Mouse (Mus musculus) ES-Bruce4 (cell line): Measurements from ENCODE around the gene Snrnp200. TPM values are rescaled to one million over a fixed set of nuclear protein-coding genes. Genes with fewer than 3 reads are reported as not detected.
"Not testable (repeated sequence)": the region's sequence is repeated elsewhere in the genome, so short reads cannot be mapped to it uniquely, and the experiment has no call there.

Source experiments
- H3K27ac ChIP-seq: 2 replicates; pipeline ENCODE4 v1.5.1; 2012; ENCODE audit warnings: low read length, inconsistent platforms; ENCODE audit not compliant: insufficient read depth
- H3K27me3 ChIP-seq: 2 replicates; pipeline ENCODE4 v1.6.1; 2012; ENCODE audit warnings: mild to moderate bottlenecking, low read length, inconsistent platforms; ENCODE audit not compliant: control insufficient read depth, poor library complexity, insufficient read depth, severe bottlenecking
- H3K36me3 ChIP-seq: 2 replicates; pipeline ENCODE4 v1.6.1; 2012; ENCODE audit warnings: inconsistent platforms, mild to moderate bottlenecking, low read length, moderate library complexity; ENCODE audit not compliant: control insufficient read depth, poor library complexity, insufficient read depth, severe bottlenecking
- H3K4me1 ChIP-seq: one replicate; pipeline ENCODE4 v1.8.1; 2011; ENCODE audit warnings: low read length; ENCODE audit not compliant: control insufficient read depth, insufficient read depth
- H3K4me3 ChIP-seq: 2 replicates; pipeline ENCODE4 v1.5.1; 2011; ENCODE audit warnings: low read depth, mild to moderate bottlenecking, low read length
- H3K9ac ChIP-seq: 2 replicates; pipeline ENCODE4 v1.6.1; 2012; ENCODE audit warnings: low read depth, mild to moderate bottlenecking, inconsistent platforms; ENCODE audit not compliant: poor library complexity, severe bottlenecking
- H3K9me3 ChIP-seq: replicated peaks from 2 replicates; pipeline ENCODE4 v1.6.1; 2012; ENCODE audit warnings: mild to moderate bottlenecking, low read length, inconsistent platforms; ENCODE audit not compliant: control insufficient read depth, poor library complexity, insufficient read depth, severe bottlenecking
- CTCF ChIP-seq: IDR thresholded peaks from one replicate; pipeline ENCODE4 v1.8.1; 2011; ENCODE audit warnings: low read depth, low read length
- EP300 ChIP-seq: IDR thresholded peaks from 2 replicates; pipeline ENCODE4 v1.6.1; 2011; ENCODE audit warnings: low read depth, low read length; ENCODE audit not compliant: insufficient read depth
- POLR2A ChIP-seq: IDR thresholded peaks from one replicate; pipeline ENCODE4 v1.8.1; 2011; ENCODE audit warnings: low read length; ENCODE audit not compliant: insufficient read depth
- polyA plus RNA-seq: library from polyadenylated mRNA; stranded (reverse); fragments of >200 nt; gene quantifications from 2 replicates; pipeline ENCODE4 v1.2.4, GENCODE M21; 2011; ENCODE audit warnings: low read depth; ENCODE audit not compliant: missing spikeins, insufficient read depth, insufficient read length

Gene Snrnp200
- polyA plus RNA-seq: 137 and 143 TPM in 2 replicates

DNA sequence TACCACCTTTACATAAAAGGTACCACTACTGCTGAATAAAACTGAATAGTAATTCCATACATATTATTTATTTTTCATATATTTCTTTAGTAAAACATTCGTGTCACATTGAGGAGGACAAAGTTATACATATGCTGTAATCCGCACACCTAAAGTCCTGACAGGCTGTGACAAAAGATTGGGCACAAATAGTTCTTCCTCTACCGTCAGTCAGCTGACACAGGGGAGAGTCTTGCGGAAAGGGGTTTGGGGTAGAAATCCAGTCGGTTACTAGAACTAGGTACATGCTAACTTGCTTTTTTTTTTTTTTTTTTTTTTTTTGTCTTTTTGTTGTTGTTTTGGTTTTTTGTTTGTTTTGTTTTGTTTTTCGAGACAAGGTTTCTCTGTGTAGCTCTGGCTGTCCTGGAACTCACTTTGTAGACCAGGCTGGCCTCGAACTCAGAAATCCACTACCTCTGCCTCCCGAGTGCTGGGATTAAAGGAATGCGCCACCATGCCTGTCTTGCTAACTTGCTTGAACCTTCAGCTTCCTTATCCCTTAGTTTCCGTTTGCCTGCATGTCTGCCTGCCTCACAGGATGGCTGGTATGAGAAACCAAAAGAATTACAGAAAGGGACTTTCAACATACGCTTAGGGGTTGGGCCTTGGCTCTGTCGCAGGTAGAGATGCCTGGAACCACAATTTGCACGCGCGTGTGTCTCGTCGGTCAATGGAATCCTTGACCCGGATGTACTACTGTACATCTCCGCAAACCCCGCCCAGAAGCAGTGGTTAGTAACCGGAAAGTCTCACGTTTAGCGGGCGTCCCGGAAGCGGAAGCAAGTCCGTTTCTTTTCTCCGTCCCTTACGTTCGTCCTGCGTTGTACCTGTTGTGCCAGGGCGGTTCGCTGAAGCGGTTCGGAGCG lies at the start of gene Snrnp200, which contains the start of gene 1810024B03Rik:
Gene Snrnp200, plus strand, starts transcription at position 840 of the 905 bp plus-strand sequence.
Gene 1810024B03Rik, minus strand, starts transcription at position 734 of the 905 bp plus-strand sequence.
- peak within 1 kb of the TSS; percentile 12; the same call in 1 of the 2 replicates for H3K27ac ChIP-seq
- no peaks in the 10 kb centered on the region for H3K9me3 ChIP-seq
- no peak for TF ChIP-seq POLR2A
- peak; percentile 32; the same call in 1 of the 2 replicates for TF ChIP-seq EP300
- peak within 1 kb of the TSS; percentile 83 for H3K9ac ChIP-seq
- H3K36me3 ChIP-seq: peaks cover 25% of the 10 kb centered on the region
- H3K4me1 ChIP-seq: no peaks in the 10 kb centered on the region
- H3K27me3 ChIP-seq: no peaks in the 10 kb centered on the region
- H3K4me3 ChIP-seq: peak within 1 kb of the TSS; percentile 78

DNA sequence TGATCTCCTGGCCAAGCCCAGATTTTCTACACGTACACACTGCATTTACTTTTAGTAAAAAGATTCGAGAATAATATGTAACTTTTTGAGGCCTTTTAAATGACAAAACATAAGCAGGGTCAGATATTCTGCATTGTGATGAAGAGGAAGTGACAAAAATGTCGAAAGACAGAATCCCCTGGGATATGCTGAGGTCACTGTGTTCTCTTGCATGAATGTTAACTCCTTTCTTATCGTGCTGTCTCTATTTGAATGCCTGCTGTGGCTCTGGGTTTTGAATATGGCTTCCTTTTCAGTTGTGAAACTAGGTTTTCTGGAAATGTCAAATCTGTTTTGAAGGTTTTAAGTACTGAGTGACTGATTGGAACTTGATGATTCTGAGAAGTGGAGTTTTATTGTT lies 42.5 kb upstream of the Snrnp200 start:
- H3K4me3 ChIP-seq: no peak overlapping the region
- H3K36me3 ChIP-seq: no peaks in the 10 kb centered on the region
- no peaks in the 10 kb centered on the region for H3K4me1 ChIP-seq
- H3K27ac ChIP-seq: no peak overlapping the region
- H3K27me3 ChIP-seq: peaks cover 1% of the 10 kb centered on the region; the same call in 1 of the 2 replicates
- no peak overlapping the region for H3K9ac ChIP-seq
- TF ChIP-seq POLR2A (no peak), EP300 (no peak), CTCF (no peak)
- no peaks in the 10 kb centered on the region for H3K9me3 ChIP-seq

DNA sequence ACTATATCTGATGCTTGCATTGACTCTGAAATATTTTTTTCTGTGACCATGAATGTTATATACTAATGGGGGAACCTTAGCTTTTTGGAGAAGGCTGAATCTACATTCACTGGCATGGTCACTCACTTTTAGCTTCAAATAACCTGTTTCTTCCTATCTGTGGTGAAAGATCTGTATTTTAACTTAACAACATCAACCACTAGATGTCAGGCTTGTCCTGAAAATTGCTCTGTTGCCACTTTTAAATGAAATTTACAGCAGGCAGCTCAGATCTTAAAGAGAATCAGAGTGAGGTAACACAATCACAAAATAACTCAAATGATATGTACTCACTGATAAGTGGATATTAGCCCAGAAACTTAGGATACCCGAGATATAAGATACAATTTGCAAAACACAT lies 41.9 kb upstream of the Snrnp200 start:
- H3K4me1 ChIP-seq: not testable (repeated sequence)

DNA sequence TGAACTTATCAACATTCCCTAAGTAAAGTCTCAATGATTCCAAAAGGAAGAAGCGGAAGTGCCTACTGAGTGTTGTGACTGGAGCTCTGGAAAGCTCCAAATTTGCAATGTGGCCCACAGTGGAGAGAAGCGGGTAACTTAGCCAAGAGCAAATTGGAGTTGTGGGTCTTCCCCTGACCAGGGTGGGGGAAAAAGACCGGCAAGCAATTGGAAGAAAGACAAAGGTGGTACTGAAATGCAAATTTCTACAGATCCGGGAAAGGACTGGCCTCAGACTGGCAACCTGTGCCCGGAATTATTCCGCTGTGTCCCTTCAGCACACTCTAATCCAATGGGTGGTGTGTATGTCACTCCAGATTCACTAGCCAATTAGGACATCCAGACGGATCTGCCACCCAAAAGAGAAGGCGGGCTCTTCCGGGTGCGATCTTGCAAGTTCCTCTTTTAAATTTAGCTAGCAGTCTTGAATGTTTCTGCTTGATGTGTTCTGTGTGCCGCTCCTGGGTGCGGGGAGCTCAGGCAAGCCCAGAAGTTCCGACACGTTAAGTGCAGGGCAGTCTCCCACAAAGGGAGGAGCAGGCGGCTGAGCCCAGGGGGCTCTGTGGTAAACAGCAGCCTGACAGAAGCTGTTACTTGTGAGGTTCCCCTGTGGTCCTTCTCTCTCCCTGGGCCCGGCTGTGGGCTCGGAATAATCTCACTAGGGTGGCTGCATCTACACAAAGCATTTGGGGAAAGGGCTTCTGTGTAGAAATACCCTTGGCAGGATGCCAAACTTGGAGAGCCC lies 25.4 kb upstream of the Snrnp200 start:
- Histone ChIP-seq H3K27me3 (no peaks in the 10 kb centered on the region), H3K9me3 (no peaks in the 10 kb centered on the region), H3K9ac (peak overlapping the region; percentile 65), H3K4me1 (no peaks in the 10 kb centered on the region), H3K4me3 (peak overlapping the region; percentile 87), H3K36me3 (no peaks in the 10 kb centered on the region), H3K27ac (peak overlapping the region; percentile 80)
- TF ChIP-seq EP300 (peak; percentile 33; the same call in 1 of the 2 replicates), CTCF (no peak), POLR2A (no peak)

More for the DNA sequence above, 41.9 kb upstream of the Snrnp200 start:
- not testable (repeated sequence) for H3K27ac ChIP-seq, H3K27me3 ChIP-seq, H3K36me3 ChIP-seq, H3K9me3 ChIP-seq, H3K4me3 ChIP-seq, H3K9ac ChIP-seq

DNA sequence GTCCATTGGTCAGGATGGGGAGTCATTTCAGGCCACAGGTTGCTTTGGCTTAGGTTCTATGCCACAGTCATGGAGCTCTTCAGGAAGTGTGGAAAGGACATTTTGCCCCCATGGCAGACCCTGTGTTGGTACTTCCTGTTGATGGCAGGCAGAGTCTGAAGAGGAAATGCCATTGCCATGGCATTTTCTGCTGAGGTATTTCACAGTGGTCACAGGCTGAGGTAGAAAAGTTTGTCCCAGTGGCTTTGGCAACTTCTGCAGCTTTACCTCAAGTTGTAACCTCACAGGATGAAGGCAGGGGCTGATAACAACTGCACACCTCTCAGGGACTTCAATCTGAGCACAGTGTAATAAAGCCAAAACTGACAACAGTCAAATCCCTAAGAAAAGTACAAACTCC lies 18.6 kb upstream of the Snrnp200 start:
- TF ChIP-seq EP300 (no peak), POLR2A (no peak), CTCF (no peak)
- H3K9me3 ChIP-seq: no peaks in the 10 kb centered on the region
- no peaks in the 10 kb centered on the region for H3K4me1 ChIP-seq
- no peak overlapping the region for H3K9ac ChIP-seq
- no peaks in the 10 kb centered on the region for H3K27me3 ChIP-seq
- no peak overlapping the region for H3K27ac ChIP-seq
- H3K36me3 ChIP-seq: no peaks in the 10 kb centered on the region
- no peak overlapping the region for H3K4me3 ChIP-seq

DNA sequence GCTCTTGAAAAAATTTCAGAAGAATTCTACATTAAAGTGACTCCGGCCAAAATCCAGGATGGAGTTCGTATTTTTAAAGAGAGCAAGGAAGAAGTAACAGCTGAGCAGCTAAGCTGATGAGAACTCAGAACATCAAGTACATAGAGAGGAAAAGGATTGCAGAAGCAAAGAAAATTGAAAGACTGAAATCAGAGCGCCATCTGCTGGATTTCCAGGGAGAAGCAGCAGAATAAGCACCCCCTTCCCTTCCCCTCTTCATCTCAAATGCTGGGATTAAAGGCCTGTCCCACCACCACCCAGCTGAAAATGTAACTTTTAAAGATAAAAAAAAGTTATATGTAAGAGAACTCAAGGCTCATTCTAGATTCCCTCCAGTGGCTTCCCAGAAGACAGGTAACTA lies 3.3 kb upstream of the Snrnp200 start:
- Histone ChIP-seq H3K9me3 (peaks cover 4% of the 10 kb centered on the region), H3K9ac (no peak overlapping the region), H3K4me3 (no peak overlapping the region), H3K27me3 (no peaks in the 10 kb centered on the region), H3K27ac (no peak overlapping the region), H3K4me1 (no peaks in the 10 kb centered on the region), H3K36me3 (peaks cover 2% of the 10 kb centered on the region)
- TF ChIP-seq EP300 (no peak), CTCF (peak; percentile 33)

DNA sequence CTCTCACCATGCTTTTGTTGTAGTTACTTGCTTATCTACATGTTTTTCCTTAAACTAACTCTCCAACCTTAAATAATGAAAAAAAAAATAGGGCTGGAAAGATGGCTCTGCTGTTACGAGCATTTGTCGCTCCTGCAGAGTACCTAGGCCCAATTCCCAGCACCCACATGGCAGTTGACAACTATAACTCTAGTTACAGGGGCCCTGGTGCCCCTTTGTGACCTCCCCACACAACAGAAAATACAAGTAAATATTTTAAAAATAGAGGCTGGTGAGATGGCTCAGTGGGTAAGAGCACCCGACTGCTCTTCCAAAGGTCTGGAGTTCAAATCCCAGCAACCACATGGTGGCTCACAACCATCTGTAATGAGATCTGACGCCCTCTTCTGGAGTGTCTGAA lies 2.2 kb upstream of the Snrnp200 start:
- not testable (repeated sequence) for H3K27me3 ChIP-seq, H3K9ac ChIP-seq, H3K36me3 ChIP-seq, H3K4me3 ChIP-seq, H3K27ac ChIP-seq, H3K4me1 ChIP-seq, H3K9me3 ChIP-seq
